Mouse (Mus musculus) ZHBTc4 (cell line): ENCODE data around the gene Card9.

Experiments
- DNase-seq: peaks from one replicate; pipeline ENCODE4 v3.0.0-alpha.2; 2011; ENCODE audit warnings: low read depth, low spot score

The Card9 gene

DNA sequence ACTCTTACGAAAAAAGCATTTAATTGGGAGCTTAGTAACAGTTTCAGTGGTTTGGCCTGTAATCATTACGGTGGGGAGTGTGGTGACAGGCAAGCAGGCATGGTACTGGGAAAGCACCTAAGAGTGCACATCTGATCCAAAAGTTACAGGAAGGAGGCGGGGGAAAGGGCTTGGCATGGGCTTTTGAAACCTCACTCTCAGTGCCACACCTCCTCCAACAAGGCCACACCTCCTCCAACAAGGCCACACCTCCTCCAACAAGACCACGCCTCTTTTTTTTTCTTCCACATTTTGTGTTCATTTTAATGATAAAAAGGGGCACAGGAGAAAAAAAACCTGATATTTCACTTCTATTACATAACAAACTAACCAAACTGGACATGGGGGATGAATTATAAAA is 32.9 kb downstream of the Card9 start:
- DNase-seq = peak; percentile 72

DNA sequence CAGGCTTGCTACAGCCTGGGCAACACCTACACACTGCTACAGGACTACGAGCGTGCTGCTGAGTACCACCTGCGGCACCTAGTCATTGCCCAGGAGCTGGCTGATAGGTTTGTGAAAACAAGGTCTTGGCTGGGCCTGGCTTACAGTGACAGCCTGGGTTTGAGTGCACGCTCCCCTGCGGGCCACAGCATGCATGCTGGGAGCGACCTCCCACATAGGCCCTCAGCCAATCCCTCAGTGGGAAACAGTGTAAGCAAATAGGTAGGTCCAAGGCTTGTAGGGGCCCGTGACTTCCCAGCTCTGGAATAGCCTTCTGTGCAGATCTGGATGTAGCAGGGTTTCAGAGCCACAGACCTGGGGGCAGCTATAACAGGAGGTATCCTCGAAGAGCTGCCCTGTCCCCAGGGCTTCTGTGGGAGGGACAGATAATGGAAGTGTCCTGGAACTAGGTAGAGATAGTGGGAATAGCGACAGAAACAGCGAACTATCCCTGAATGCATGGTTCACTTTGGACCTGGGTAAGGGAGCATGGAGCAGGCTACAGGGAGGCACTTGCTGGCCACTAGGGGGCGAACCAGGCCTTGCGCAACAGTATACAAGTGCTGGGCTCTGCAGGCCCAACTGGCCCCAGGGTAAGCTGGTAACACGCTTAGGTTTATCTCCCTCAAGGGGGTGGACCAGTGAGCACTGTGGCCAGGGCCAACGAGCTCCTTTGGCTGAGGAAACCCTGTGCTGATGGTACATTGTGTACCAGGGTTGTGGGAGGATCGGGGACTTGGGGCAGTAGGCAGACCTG is 35.1 kb downstream of the Card9 start:
- DNase-seq = peak; percentile 91

DNA sequence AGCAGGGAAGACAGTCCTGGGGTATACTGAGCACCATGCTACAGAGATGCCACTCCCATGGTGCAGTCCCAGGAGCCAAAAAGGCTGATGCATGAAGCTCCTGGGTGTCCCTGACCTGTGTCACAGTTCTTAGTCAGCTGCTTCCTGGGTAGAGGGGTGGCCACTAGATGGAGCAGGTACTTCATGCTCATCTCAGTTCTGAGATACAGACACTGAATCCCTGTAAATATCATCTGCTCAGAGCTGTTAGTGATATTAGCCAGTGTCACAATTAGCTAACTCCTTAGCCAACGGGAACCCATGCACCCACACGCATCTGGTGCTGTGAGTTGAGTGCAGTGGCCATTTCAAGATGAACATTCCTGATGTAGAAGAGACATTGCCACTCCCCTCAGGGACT is 35.8 kb downstream of the Card9 start:
- peak; percentile 67 for DNase-seq

DNA sequence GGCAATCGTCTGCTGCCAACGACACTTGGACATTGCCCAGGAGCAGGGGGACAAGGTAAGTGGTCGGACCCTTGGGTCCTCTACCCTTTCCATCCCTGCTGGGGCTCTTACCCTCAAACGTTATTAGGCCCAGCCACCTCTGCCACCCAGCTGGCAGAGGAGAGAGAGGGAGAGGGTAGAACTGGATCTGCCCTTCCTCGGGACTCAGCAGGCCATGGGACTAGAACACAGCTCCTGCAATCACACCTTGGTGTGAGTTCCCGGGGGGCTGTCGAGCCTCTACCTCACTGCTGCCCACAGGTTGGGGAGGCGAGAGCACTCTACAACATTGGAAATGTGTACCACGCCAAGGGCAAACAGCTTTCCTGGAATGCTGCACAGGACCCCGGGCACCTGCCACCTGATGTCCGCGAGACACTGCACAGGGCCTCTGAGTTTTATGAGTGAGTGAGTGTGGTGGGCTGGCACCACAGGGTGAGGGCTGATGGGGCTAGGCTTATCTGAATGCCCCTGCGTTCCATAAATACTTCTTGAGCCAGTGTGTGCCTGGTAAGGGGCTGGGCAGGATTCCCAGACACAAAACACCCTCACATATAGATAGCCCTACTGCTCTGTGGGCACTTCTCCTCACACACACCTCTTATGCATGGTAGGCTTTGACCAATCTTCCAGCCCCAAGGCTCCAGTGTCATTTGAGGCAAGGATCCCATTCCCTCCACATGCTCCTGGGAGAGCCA is 37.0 kb downstream of the Card9 start:
- no peak for DNase-seq

DNA sequence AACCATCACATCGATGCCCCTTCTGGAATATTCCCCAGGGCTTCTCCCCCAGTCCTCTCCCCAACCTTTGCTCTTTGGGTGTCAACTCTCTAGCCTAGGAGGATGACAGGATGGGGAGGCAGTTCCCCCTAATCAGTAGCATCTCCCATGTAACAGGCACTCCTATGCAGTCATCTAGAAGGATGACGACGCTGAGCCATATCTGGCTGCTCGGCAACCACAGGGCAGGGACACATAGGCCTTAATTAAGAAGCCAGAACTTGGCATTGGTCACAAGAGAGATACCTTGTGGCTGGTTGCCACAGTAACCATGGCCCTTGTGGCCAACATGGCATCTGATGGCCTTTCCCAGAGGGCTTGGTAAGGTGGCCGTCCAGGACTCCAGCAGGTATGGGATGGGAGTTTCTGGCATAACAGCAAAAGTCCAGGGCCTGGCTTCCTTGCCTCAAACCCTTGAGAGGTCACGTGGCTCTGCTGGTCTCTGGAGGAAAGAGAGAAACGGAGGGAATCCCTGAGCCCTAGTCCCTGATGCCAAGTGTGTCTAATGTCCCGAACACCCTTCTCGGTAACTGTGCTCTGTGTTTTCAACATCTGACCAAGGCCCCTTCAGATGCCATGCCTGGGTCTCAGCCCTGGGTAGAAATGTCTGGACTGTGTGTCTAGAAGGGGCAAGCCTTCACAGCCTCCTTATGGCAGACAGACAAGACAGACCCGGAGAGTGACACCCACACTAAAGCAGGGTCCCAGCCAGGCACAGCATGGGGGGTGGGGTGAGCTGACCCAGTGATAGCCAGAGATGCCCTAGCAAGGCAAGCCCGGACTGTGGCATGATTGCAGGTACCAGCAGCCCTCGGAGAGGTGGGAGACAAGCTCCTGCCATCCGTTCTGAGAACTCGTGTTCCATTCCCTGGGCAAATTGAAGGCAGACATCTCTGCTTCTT is 40.2 kb downstream of the Card9 start:
- DNase-seq = no peak

DNA sequence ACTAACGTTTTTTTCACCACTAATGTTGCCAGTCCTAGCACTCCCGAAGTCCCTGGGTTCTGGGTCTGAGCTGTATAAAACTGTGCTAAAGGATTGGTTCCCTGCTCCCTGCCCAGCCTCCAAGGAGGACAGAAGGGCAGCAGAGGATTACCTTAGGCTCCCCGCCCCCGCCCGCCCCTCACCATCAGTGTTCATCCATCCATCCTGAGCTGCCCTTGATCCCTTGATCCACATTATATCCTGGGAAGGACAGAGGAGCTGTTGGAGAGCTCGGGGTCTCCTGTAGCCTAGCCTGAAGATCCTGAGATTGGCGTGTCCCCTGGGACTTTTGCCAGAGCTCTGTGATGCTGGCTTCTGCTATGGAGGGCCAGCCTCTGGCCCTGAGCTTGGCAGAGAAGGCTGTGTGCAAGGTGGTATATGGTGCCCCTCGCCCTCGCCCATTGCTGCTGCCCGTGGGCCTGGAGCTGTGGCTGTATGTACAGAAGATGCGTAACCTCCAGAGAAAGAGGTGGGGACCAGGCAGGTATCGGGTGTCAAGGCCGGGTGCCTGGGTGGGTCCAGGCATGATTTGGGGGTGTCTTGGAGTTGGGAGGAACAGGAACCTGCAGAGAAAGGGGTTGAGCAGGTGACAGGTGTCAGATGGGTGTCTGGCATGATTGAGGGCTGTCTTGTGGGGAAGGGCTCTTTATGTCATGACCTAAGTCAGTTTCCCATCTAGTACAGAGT is 41.0 kb downstream of the Card9 start:
- DNase-seq = no peak

DNA sequence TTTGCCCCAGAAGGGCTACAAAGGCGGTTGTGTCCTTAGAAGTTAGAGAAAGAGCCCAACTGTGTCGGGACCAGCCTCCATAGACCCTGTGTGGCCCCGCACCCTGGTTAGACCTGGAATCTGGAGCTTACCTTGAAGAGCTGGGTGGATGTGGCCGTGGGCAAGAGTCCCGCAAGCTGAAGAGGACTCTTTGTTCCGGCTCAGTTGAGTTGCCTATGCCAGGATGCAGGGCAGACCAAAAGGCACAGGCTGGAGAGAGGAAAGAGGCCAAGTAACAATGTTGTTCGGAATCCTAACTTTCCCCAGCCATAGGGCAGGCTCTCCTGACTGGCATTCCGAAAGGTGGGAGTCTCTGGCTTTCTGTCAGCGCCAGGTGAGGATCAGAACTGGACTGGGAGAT is 41.6 kb downstream of the Card9 start:
- no peak for DNase-seq

DNA sequence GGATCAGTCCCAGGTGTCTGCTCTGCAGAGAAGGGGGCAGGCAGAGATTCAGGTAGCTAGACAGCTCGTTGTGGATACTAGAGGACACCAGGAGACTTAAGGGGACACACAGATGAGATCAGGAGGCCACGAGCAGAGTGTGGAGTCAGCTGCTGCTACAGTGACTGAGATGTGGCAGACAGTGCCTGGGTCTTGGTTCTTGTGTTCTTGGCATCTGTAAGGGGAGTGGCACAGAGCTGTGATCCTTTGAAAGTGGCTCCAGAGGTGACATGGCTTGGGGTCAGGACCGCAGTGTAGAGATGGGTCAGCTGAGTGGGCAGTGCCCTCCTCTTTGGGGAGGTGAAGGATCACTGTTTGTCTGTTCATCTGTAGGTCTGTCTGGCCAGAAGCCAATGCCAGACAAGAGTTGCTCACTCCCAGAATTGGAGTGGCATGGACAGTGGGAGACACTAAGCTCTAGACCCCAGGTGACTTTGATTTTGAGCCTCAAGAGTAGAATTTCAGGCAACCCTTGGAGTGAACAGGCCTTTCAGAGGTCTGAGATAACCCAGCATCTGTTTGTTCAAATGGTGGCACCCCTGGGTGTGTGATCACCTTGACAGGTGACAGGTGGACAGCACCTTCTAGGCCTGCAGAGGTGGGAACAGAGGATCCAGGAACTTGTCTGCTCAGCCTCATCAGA is 42.6 kb downstream of the Card9 start:
- no peak for DNase-seq

DNA sequence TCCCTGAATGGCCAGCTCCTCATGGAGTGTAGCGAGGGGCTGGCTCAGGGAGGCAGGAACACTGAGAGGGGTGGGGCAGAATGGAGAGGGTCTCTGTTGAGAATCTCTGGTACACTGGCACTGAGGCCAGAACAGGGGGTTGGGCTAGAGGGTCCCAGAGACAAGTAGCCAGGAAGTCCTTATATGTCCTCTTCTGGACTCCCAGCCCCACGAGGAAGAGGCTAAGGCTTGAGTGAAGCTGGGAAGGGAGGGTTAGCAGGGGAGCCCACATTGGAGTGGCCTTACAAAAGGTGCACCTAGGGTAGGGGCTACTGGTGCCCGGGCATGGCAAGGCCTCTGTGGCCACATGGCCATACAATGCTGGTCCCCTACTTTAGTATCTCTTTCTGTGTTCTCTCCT is 43.3 kb downstream of the Card9 start:
- no peak for DNase-seq

DNA sequence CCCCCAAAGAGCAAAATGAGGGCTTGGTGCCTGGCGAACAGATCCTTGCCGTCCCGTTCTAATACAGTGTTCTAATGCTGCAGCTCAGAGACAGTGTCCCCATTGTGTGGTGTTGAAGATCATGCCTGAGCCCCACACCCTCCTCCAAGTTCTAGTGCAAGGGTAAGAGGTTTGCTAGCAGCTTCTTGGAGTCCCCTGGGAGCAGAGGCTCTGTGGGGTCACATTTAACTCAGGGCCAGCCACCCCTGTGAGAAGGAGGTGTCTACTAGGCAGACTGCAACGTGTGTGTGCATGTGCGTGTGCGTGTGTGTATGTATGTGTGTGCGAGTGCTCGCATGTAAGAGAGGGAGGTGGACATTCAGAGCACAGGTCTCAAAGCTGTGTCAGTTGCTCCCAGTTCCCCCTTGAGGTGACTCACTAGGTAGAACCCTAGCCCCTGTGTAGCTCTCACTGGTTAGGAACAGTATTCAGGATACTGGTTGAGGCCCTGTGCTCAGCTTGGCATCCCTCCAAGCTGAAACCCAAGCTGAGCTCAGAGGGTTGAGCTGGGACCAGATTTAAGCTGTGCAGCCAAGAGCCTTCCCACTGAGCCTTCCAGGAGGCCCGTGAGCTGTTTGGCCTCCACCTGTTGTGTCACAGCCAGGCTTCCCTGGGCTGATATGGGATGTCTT is 44.0 kb downstream of the Card9 start:
- no peak for DNase-seq

DNA sequence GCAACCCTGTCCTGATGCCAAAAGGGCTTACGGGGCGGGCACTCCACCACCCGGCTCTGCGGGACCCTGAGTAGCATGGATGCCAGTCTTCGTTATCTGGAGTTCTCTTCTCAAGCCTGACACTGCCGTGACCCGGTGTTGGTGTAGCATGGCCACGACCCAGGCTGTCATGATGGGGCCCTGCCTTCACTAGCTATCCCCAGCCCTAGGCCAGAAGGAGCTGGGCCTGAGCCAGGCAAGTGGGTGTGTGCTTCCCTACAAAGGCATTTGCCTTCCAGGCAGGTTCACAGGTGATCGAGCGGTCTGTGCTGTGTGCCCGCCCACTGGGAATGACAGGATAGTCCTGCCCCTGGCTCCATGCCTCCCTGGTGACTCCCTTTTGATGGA is 44.8 kb downstream of the Card9 start:
- DNase-seq = peak; percentile 55

DNA sequence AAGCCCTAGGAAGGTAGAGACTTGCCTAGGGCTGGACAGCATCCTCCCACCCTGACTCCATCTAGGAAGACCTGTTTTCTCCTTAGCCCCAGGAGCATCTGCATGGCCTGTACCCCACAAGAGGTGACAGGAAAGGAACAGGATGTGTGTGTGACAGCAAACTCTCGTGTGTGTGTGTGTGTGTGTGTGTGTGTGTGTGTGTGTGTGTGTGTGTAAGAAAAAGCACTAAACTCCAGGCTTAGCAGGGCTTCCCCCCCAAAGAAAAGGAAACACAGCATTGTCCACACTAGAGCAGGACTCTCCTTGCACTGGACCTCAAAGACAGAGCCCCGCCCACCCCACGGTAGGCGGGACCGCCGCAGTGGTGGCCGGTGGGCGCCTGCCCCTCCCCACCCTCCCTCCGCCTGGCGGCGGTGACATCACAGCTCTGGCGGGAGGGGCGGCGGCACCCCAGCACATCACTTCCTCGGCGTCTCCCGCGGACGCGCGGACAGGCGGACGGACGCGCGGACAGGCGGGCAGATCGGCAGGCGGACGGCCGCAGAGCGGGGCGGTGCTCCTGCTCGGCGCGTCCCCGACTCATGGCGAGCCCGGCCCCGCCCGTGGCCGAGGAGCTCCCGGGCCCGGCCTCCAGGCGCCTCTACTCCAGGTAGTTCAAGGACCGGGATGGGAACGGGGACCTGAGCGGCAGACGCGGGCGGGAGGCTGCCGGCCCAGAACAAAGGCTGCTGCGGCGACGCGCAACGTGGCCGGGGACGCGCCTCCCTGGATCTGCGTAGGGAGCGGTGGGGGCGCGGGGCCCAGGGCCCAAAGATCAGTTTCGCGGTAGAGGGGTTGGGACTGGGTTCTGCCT is 45.4 kb downstream of the Card9 start, which contains the start of gene Gpsm1:
Gene Gpsm1, plus strand, starts transcription at position 444 of the 853 bp plus-strand sequence.
- peak; percentile 57 for DNase-seq

DNA sequence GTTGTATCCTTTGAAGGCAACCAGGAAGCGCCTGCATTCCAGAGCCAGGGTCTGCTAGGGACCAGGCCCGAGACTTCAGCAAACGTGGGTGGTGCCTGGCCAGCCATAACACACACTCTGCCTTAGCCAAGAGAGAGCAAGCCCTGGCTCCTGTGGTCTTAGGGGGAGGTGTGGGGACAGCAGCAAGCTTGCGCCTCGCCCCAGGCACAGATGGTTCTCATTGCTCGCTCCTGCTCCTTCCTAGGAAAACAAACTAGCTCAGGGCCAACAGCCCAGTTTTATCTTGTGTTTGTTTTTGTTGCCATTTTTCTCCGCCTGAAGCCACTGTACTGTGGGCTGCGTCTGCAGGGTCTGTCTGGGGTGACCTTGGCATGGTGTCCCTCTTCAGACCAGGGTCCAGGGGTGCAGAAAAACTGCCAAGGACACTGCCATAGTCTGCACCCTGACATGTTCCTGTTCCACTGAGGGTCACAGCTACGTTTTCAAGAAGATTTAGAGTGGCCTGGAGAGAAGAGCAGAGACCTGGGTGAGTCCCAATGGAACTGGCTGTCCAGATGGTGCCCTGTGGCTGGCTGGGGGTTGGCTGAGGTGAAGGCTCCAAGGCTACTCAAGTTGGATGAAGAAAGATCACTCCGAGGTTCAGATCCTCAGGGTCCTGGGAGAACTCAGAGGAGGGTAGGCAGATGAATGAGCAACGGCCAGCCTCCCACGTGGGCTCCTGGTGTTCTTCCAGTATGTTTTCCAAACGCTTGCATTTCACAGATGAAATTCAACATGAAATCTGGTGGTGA is 46.2 kb downstream of the Card9 start:
- DNase-seq = peak; percentile 18

DNA sequence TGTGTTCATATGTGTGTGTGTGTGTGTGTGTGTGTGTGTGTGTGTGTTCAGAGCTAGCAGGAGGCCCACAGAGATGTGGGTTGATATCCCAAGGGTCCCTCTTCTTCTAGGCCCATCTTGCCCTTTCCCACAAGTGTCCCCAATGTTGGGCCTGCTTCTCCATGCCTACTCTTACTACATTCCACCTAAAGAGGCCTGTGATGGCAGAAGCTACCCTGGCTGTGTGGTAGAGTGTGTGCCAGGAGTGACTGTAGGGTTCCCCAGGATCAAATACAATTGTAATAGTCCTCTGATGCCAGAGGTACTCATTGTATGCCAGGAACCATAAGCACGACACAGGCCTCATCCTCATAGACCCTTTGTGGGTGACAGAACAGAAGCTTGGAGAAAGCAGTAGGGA is 47.3 kb downstream of the Card9 start:
- DNase-seq = no peak

DNA sequence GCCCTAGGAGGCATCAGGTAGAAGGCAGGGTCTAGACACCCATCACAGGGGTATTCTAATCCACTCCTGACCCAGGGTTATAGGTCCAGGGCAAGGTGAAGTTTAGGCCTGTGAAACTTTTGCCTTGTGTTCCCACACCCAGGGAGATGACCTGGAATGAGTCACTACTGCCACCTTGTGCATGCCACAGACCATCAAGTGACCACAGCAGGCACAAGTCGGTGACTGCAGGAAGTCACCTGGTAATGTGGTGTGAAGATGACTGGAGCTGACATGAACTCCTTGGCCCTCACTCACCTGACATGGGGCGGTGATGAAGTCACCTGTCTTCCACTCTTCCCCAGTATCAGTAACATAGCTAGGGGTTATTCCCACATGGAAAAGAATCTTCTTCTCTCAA is 47.9 kb downstream of the Card9 start:
- no peak for DNase-seq

DNA sequence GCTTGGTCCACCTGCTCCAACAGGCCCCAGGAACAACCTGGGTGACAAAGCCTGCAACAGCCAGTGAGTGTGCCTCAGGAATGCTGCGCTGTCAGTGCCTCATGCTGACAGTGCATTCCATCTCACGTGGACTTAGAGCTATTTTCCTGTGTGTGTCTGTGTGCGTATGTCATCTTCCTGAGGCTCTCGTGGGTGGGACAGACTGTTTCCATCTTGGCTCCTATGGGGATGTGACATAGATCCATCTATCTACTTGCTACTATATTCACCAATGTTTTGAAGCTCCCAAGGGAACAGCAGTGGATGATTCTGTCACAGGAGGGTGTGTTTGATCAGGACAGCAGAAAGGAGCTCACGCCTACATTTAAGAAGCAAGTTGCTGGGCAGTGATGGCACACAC is 48.8 kb downstream of the Card9 start:
- DNase-seq = no peak

DNA sequence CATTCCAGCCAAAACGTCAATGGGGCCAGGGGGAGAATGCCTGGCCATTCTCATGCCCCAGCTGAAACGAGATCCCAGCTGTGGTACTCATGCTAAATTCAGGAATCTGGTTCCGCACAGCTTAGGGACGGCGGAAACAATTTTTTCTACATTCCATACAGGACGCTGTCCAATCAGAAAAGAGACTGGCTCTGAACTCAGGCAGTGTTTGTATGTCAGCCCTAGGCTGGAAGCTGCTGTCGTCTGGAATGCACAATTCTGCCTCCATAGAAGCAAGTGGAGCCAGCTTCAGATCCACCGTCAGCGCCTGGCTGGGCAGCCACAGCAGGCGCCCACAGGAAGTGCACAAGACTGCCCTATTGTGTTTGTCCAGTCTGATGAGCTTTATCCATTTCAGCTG is 51.0 kb downstream of the Card9 start:
- peak; percentile 30 for DNase-seq

DNA sequence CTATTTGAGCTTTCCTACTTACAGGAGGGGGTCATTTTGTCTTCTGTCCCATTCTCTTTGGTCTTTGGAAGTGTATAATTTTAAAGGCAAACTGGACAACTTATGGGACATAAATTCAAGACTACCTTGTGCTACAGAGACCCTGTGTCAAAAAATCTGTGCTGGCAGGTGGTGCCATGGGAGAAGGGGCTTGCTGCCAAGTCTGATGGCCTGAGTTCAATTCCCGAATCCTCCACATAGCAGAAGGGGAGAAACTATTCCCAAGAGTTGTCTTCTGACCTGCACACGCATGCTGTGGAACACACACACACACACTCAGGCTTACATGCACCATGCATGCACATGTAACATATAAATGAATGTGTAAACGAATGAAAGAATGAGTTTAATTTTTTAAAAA is 54.0 kb downstream of the Card9 start:
- no peak for DNase-seq
